Mouse (Mus musculus) midbrain, embryonic 13.5 days (tissue): ENCODE results near the gene Chek2. TPM values are rescaled to one million over a fixed set of nuclear protein-coding genes. Genes with fewer than 3 reads are reported as not detected.

ENCODE experiments used
- ATAC-seq: fragments of 200-750 bp; cut with Nextera tagmentation; 2 replicates; pipeline ENCODE4 v1.8.0; 2017; ENCODE audit warnings: mild to moderate bottlenecking, moderate TSS enrichment, moderate library complexity
- H3K27ac ChIP-seq: fragments of 300-500 bp; sonication (generic); 2 replicates; pipeline ENCODE4 v1.5.1; 2015; ENCODE audit warnings: inconsistent platforms, mild to moderate bottlenecking, moderate library complexity
- H3K27me3 ChIP-seq: fragments of 300-500 bp; sonication (generic); 2 replicates; pipeline ENCODE4 v1.6.1; 2015; ENCODE audit warnings: mild to moderate bottlenecking, inconsistent platforms
- H3K36me3 ChIP-seq: fragments of 300-500 bp; sonication (generic); 2 replicates; pipeline ENCODE4 v1.6.1; 2015; ENCODE audit warnings: mild to moderate bottlenecking, inconsistent platforms
- H3K4me1 ChIP-seq: fragments of 300-500 bp; sonication (generic); replicated peaks from 2 replicates; pipeline ENCODE4 v1.6.1; 2015; ENCODE audit warnings: inconsistent platforms
- H3K4me2 ChIP-seq: fragments of 300-500 bp; sonication (generic); replicated peaks from 2 replicates; pipeline ENCODE4 v1.6.1; 2015; ENCODE audit warnings: moderate library complexity, mild to moderate bottlenecking, inconsistent platforms
- H3K4me3 ChIP-seq: fragments of 300-500 bp; sonication (generic); replicated peaks from 2 replicates; pipeline ENCODE4 v1.5.1; 2015; ENCODE audit warnings: mild to moderate bottlenecking, inconsistent platforms
- H3K9ac ChIP-seq: fragments of 300-500 bp; sonication (generic); replicated peaks from 2 replicates; pipeline ENCODE4 v1.6.1; 2015; ENCODE audit warnings: mild to moderate bottlenecking, inconsistent platforms
- H3K9me3 ChIP-seq: fragments of 300-500 bp; sonication (generic); 2 replicates; pipeline ENCODE4 v1.6.1; 2016; ENCODE audit warnings: mild to moderate bottlenecking, inconsistent platforms
- WGBS: fragments of 180-500 bp; shearing (Covaris S2); methylation state at CpG from one replicate; pipeline ENCODE4 v1.1.7; 2015; 5-methylcytosine and 5-hydroxymethylcytosine counted together
- polyA plus RNA-seq: library from polyadenylated mRNA; unstranded; fragments of >200 nt; fragmentation: Nextera tagmentation; extraction: Ambion mirVana; gene quantifications from 2 replicates; pipeline ENCODE4 v1.2.1, GENCODE M21; 2015

Gene Chek2
- polyA plus RNA-seq, 1 experiment from 2014 or later: 13.8 TPM

- no peaks in the 10 kb centered on the region for H3K36me3 ChIP-seq
- no peak overlapping the region for H3K4me3 ChIP-seq
- H3K27ac ChIP-seq: no peak overlapping the region
- H3K4me2 ChIP-seq: no peak overlapping the region
- H3K9me3 ChIP-seq: no peaks in the 10 kb centered on the region
- no peak for ATAC-seq
- H3K9ac ChIP-seq: no peak overlapping the region
- no peaks in the 10 kb centered on the region for H3K27me3 ChIP-seq
- H3K4me1 ChIP-seq: no peaks in the 10 kb centered on the region
- 83% methylated on average over 11 of the region's 11 CpGs for WGBS
Observed at GRCm38 (mm10) chr5:110914859-110915258, 75.1 kb downstream of the Chek2 start.

GRCm38 (mm10) chr5:110916241-110916640 lies 76.5 kb downstream of the Chek2 start:
- Histone ChIP-seq H3K9me3 (no peaks in the 10 kb centered on the region), H3K4me3 (no peak overlapping the region), H3K27me3 (no peaks in the 10 kb centered on the region), H3K9ac (no peak overlapping the region), H3K36me3 (no peaks in the 10 kb centered on the region), H3K27ac (no peak overlapping the region), H3K4me2 (no peak overlapping the region), H3K4me1 (no peaks in the 10 kb centered on the region)
- 69% methylated on average over 3 of the region's 3 CpGs for WGBS
- no peak for ATAC-seq

- 81% methylated on average over 4 of the region's 4 CpGs for WGBS
- Histone ChIP-seq H3K36me3 (no peaks in the 10 kb centered on the region), H3K9me3 (no peaks in the 10 kb centered on the region), H3K4me2 (no peak overlapping the region), H3K27me3 (no peaks in the 10 kb centered on the region), H3K27ac (no peak overlapping the region), H3K4me3 (no peak overlapping the region), H3K4me1 (no peaks in the 10 kb centered on the region), H3K9ac (no peak overlapping the region)
- ATAC-seq: no peak
Observed at GRCm38 (mm10) chr5:110919541-110919940, 79.8 kb downstream of the Chek2 start.

- 33% methylated on average over 1 of the region's 1 CpGs for WGBS
- Histone ChIP-seq H3K27ac (no peak overlapping the region), H3K4me3 (no peak overlapping the region), H3K9me3 (no peaks in the 10 kb centered on the region), H3K4me1 (no peaks in the 10 kb centered on the region), H3K9ac (no peak overlapping the region), H3K27me3 (no peaks in the 10 kb centered on the region), H3K36me3 (no peaks in the 10 kb centered on the region), H3K4me2 (no peak overlapping the region)
- no peak for ATAC-seq
Observed at GRCm38 (mm10) chr5:110923336-110923735, 83.6 kb downstream of the Chek2 start.

Other genes starting within 250 kb of the Chek2 start
- 42.6 and 43.2 TPM in 2 replicates for gene Noc4l, start 186.6 kb upstream of the Chek2 start, polyA plus RNA-seq
- 16.4 and 19.8 TPM in 2 replicates for gene Ddx51, start 186.5 kb upstream of the Chek2 start, polyA plus RNA-seq
- 55.7 and 58.7 TPM in 2 replicates for gene Ep400, start 69.3 kb upstream of the Chek2 start, polyA plus RNA-seq
- 23.2 and 23.3 TPM in 2 replicates for gene Pus1, start 59.3 kb upstream of the Chek2 start, polyA plus RNA-seq
- gene Ulk1, start 29.9 kb upstream of the Chek2 start, polyA plus RNA-seq: 33.0 and 36.2 TPM in 2 replicates
- 10.8 and 11.1 TPM in 2 replicates for gene Hscb, start 202 bp upstream of the Chek2 start, polyA plus RNA-seq
- 19.3 and 21.3 TPM in 2 replicates for gene Ttc28, start 39.8 kb downstream of the Chek2 start, polyA plus RNA-seq